Mouse (Mus musculus): Measurements from ENCODE around the gene Atf7. TPM values are rescaled to one million over a fixed set of nuclear protein-coding genes. Genes with fewer than 3 reads are reported as not detected.
A peak's percentile ranks its signal among the peaks of the same experiment; 100 is the strongest.

The Atf7 gene
- polyA plus RNA-seq, 1 experiment from 2014 or later = 40.6 TPM

GRCm38 (mm10) chr15:102516728-102517404 lies 108.4 kb downstream of the Atf7 start, which contains the start of gene Map3k12:
Gene Map3k12, minus strand, starts transcription at chr15:102517064.
- ATAC-seq (ENCODE audit: insufficient read depth, low FRiP score) = no peak
- peak within 1 kb of the TSS; percentile 81 for H3K27ac ChIP-seq (ENCODE audit: low read length)
- H3K9ac ChIP-seq (ENCODE audit: low read length) = peak within 1 kb of the TSS; percentile 75
- H3K4me3 ChIP-seq (replicated peaks; ENCODE audit: low read length) = peak within 1 kb of the TSS; percentile 57
- under 1% methylated on average over 43 of the region's 43 CpGs for WGBS
- no peaks in the 10 kb centered on the region for H3K36me3 ChIP-seq (ENCODE audit: control insufficient read depth, insufficient read depth, low read length)
- no peaks in the 10 kb centered on the region for H3K9me3 ChIP-seq (replicated peaks; ENCODE audit: control insufficient read depth, low read length)
- no peaks in the 10 kb centered on the region for H3K27me3 ChIP-seq (ENCODE audit: control insufficient read depth, insufficient read depth, low read length)
- H3K4me1 ChIP-seq (ENCODE audit: control insufficient read depth, insufficient read depth, low read length) = peaks cover 37% of the 10 kb centered on the region
- peak within 1 kb of the TSS; percentile 86 for H3K4me2 ChIP-seq (ENCODE audit: low read depth, low read length)

- ATAC-seq (ENCODE audit: insufficient read depth, low FRiP score) = no peak
- peak overlapping the region; percentile 75 for H3K9ac ChIP-seq (ENCODE audit: low read length)
- H3K9me3 ChIP-seq (replicated peaks; ENCODE audit: control insufficient read depth, low read length) = no peaks in the 10 kb centered on the region
- peak overlapping the region; percentile 57 for H3K4me3 ChIP-seq (replicated peaks; ENCODE audit: low read length)
- peaks cover 42% of the 10 kb centered on the region for H3K4me1 ChIP-seq (ENCODE audit: control insufficient read depth, insufficient read depth, low read length)
- H3K36me3 ChIP-seq (ENCODE audit: control insufficient read depth, insufficient read depth, low read length) = no peaks in the 10 kb centered on the region
- H3K27ac ChIP-seq (ENCODE audit: low read length) = peak overlapping the region; percentile 81; the same call in 1 of the 2 replicates
- no peaks in the 10 kb centered on the region for H3K27me3 ChIP-seq (ENCODE audit: control insufficient read depth, insufficient read depth, low read length)
- peak overlapping the region; percentile 86 for H3K4me2 ChIP-seq (ENCODE audit: low read depth, low read length)
- WGBS = 2% methylated on average over 12 of the region's 12 CpGs
Measured at GRCm38 (mm10) chr15:102516293-102516692, 109.0 kb downstream of the Atf7 start.

GRCm38 (mm10) chr15:102515791-102516190 lies 109.5 kb downstream of the Atf7 start:
- Histone ChIP-seq H3K4me3 (replicated peaks; ENCODE audit: low read length) (peak overlapping the region; percentile 57), H3K36me3 (ENCODE audit: control insufficient read depth, insufficient read depth, low read length) (no peaks in the 10 kb centered on the region), H3K27me3 (ENCODE audit: control insufficient read depth, insufficient read depth, low read length) (no peaks in the 10 kb centered on the region), H3K4me2 (ENCODE audit: low read depth, low read length) (peak overlapping the region; percentile 86), H3K4me1 (ENCODE audit: control insufficient read depth, insufficient read depth, low read length) (peaks cover 46% of the 10 kb centered on the region), H3K9ac (ENCODE audit: low read length) (peak overlapping the region; percentile 75; the same call in 1 of the 2 replicates), H3K27ac (ENCODE audit: low read length) (no peak overlapping the region), H3K9me3 (replicated peaks; ENCODE audit: control insufficient read depth, low read length) (no peaks in the 10 kb centered on the region)
- ATAC-seq (ENCODE audit: insufficient read depth, low FRiP score) = no peak
- 30% methylated on average over 4 of the region's 4 CpGs for WGBS

- ATAC-seq (ENCODE audit: insufficient read depth, low FRiP score) = no peak
- H3K4me3 ChIP-seq (replicated peaks; ENCODE audit: low read length) = no peak overlapping the region
- no peaks in the 10 kb centered on the region for H3K9me3 ChIP-seq (replicated peaks; ENCODE audit: control insufficient read depth, low read length)
- H3K27ac ChIP-seq (ENCODE audit: low read length) = no peak overlapping the region
- H3K4me1 ChIP-seq (ENCODE audit: control insufficient read depth, insufficient read depth, low read length) = peaks cover 42% of the 10 kb centered on the region
- H3K27me3 ChIP-seq (ENCODE audit: control insufficient read depth, insufficient read depth, low read length) = no peaks in the 10 kb centered on the region
- H3K4me2 ChIP-seq (ENCODE audit: low read depth, low read length) = no peak overlapping the region
- no peak overlapping the region for H3K9ac ChIP-seq (ENCODE audit: low read length)
- WGBS = 90% methylated on average over 2 of the region's 2 CpGs
- no peaks in the 10 kb centered on the region for H3K36me3 ChIP-seq (ENCODE audit: control insufficient read depth, insufficient read depth, low read length)
Measured at GRCm38 (mm10) chr15:102515261-102515660, 110.0 kb downstream of the Atf7 start.

- Histone ChIP-seq H3K4me2 (ENCODE audit: low read depth, low read length) (no peak overlapping the region), H3K4me3 (replicated peaks; ENCODE audit: low read length) (no peak overlapping the region), H3K9me3 (replicated peaks; ENCODE audit: control insufficient read depth, low read length) (no peaks in the 10 kb centered on the region), H3K9ac (ENCODE audit: low read length) (no peak overlapping the region), H3K36me3 (ENCODE audit: control insufficient read depth, insufficient read depth, low read length) (no peaks in the 10 kb centered on the region), H3K4me1 (ENCODE audit: control insufficient read depth, insufficient read depth, low read length) (peaks cover 38% of the 10 kb centered on the region), H3K27ac (ENCODE audit: low read length) (no peak overlapping the region), H3K27me3 (ENCODE audit: control insufficient read depth, insufficient read depth, low read length) (no peaks in the 10 kb centered on the region)
- no peak for ATAC-seq (ENCODE audit: insufficient read depth, low FRiP score)
- WGBS = 83% methylated on average over 3 of the region's 3 CpGs
Measured at GRCm38 (mm10) chr15:102513004-102513403, 112.3 kb downstream of the Atf7 start.

- peaks cover 38% of the 10 kb centered on the region for H3K4me1 ChIP-seq (ENCODE audit: control insufficient read depth, insufficient read depth, low read length)
Measured at GRCm38 (mm10) chr15:102512471-102512870, 112.8 kb downstream of the Atf7 start.

GRCm38 (mm10) chr15:102512010-102512409 lies 113.3 kb downstream of the Atf7 start:
- H3K9ac ChIP-seq (ENCODE audit: low read length) = no peak overlapping the region
- no peaks in the 10 kb centered on the region for H3K27me3 ChIP-seq (ENCODE audit: control insufficient read depth, insufficient read depth, low read length)
- no peaks in the 10 kb centered on the region for H3K9me3 ChIP-seq (replicated peaks; ENCODE audit: control insufficient read depth, low read length)
- H3K4me2 ChIP-seq (ENCODE audit: low read depth, low read length) = no peak overlapping the region
- H3K4me3 ChIP-seq (replicated peaks; ENCODE audit: low read length) = no peak overlapping the region
- ATAC-seq (ENCODE audit: insufficient read depth, low FRiP score) = no peak
- peak overlapping the region; percentile 80; the same call in 1 of the 2 replicates for H3K27ac ChIP-seq (ENCODE audit: low read length)
- 45% methylated on average over 5 of the region's 5 CpGs for WGBS
- H3K36me3 ChIP-seq (ENCODE audit: control insufficient read depth, insufficient read depth, low read length) = no peaks in the 10 kb centered on the region
- H3K4me1 ChIP-seq (ENCODE audit: control insufficient read depth, insufficient read depth, low read length) = peaks cover 38% of the 10 kb centered on the region

More at GRCm38 (mm10) chr15:102512471-102512870, 112.8 kb downstream of the Atf7 start:
- Histone ChIP-seq H3K27me3 (ENCODE audit: control insufficient read depth, insufficient read depth, low read length) (no peaks in the 10 kb centered on the region), H3K36me3 (ENCODE audit: control insufficient read depth, insufficient read depth, low read length) (no peaks in the 10 kb centered on the region), H3K4me3 (replicated peaks; ENCODE audit: low read length) (no peak overlapping the region), H3K4me2 (ENCODE audit: low read depth, low read length) (no peak overlapping the region), H3K9ac (ENCODE audit: low read length) (no peak overlapping the region), H3K27ac (ENCODE audit: low read length) (no peak overlapping the region), H3K9me3 (replicated peaks; ENCODE audit: control insufficient read depth, low read length) (no peaks in the 10 kb centered on the region)
- ATAC-seq (ENCODE audit: insufficient read depth, low FRiP score) = no peak

GRCm38 (mm10) chr15:102511285-102511833 lies 113.9 kb downstream of the Atf7 start:
- Histone ChIP-seq H3K27ac (ENCODE audit: low read length) (peak overlapping the region; percentile 80), H3K4me3 (replicated peaks; ENCODE audit: low read length) (peak overlapping the region; percentile 70), H3K36me3 (ENCODE audit: control insufficient read depth, insufficient read depth, low read length) (no peaks in the 10 kb centered on the region), H3K27me3 (ENCODE audit: control insufficient read depth, insufficient read depth, low read length) (no peaks in the 10 kb centered on the region), H3K4me1 (ENCODE audit: control insufficient read depth, insufficient read depth, low read length) (peaks cover 38% of the 10 kb centered on the region), H3K4me2 (ENCODE audit: low read depth, low read length) (peak overlapping the region; percentile 95), H3K9ac (ENCODE audit: low read length) (peak overlapping the region; percentile 76), H3K9me3 (replicated peaks; ENCODE audit: control insufficient read depth, low read length) (no peaks in the 10 kb centered on the region)
- WGBS = 14% methylated on average over 6 of the region's 6 CpGs
- ATAC-seq (ENCODE audit: insufficient read depth, low FRiP score) = no peak

GRCm38 (mm10) chr15:102510590-102511284 lies 114.5 kb downstream of the Atf7 start:
- peak overlapping the region; percentile 85 for H3K27ac ChIP-seq (ENCODE audit: low read length)

More at GRCm38 (mm10) chr15:102510590-102511284, 114.5 kb downstream of the Atf7 start:
- Histone ChIP-seq H3K4me2 (ENCODE audit: low read depth, low read length) (peak overlapping the region; percentile 95), H3K9me3 (replicated peaks; ENCODE audit: control insufficient read depth, low read length) (no peaks in the 10 kb centered on the region), H3K4me1 (ENCODE audit: control insufficient read depth, insufficient read depth, low read length) (peaks cover 32% of the 10 kb centered on the region), H3K36me3 (ENCODE audit: control insufficient read depth, insufficient read depth, low read length) (no peaks in the 10 kb centered on the region), H3K27me3 (ENCODE audit: control insufficient read depth, insufficient read depth, low read length) (no peaks in the 10 kb centered on the region), H3K4me3 (replicated peaks; ENCODE audit: low read length) (peak overlapping the region; percentile 70), H3K9ac (ENCODE audit: low read length) (peak overlapping the region; percentile 76)
- peak; percentile 95 for ATAC-seq (ENCODE audit: insufficient read depth, low FRiP score)
- 1% methylated on average over 34 of the region's 34 CpGs for WGBS
